Mouse (Mus musculus) testis, postnatal 14 days (tissue): ENCODE data around the gene 4933402D24Rik.

Experiments
- DNase-seq: peaks from one replicate; pipeline ENCODE4 v3.0.0; 2021; ENCODE audit warnings: low spot score

The 4933402D24Rik gene

GRCm38 (mm10) chr1:63769167-63769566, at the start of gene 4933402D24Rik:
Gene 4933402D24Rik (minus strand): TSS chr1:63769267.
- no peak for DNase-seq

- DNase-seq, result no peak
Observed at GRCm38 (mm10) chr1:63808584-63808983, 39.5 kb upstream of the 4933402D24Rik start.

GRCm38 (mm10) chr1:63805095-63805494, 36.0 kb upstream of the 4933402D24Rik start:
- DNase-seq, result no peak

- DNase-seq, result no peak
Observed at GRCm38 (mm10) chr1:63794326-63794725, 25.3 kb upstream of the 4933402D24Rik start.

GRCm38 (mm10) chr1:63776902-63777630, 8.0 kb upstream of the 4933402D24Rik start:
- DNase-seq, result no peak

- no peak for DNase-seq
Observed at GRCm38 (mm10) chr1:63776396-63776795, 7.3 kb upstream of the 4933402D24Rik start.

GRCm38 (mm10) chr1:63770309-63770708, 1.2 kb upstream of the 4933402D24Rik start:
- no peak for DNase-seq

GRCm38 (mm10) chr1:63768112-63768511, 955 bp downstream of the 4933402D24Rik start:
- DNase-seq, result no peak

- no peak for DNase-seq
Observed at GRCm38 (mm10) chr1:63764395-63764794, 4.7 kb downstream of the 4933402D24Rik start.

- no peak for DNase-seq
Observed at GRCm38 (mm10) chr1:63763881-63764386, 5.1 kb downstream of the 4933402D24Rik start.

- DNase-seq, result no peak
Observed at GRCm38 (mm10) chr1:63763212-63763694, 5.8 kb downstream of the 4933402D24Rik start.

- no peak for DNase-seq
Observed at GRCm38 (mm10) chr1:63756005-63756404, 13.1 kb downstream of the 4933402D24Rik start.

- DNase-seq, result peak; percentile 92
Observed at GRCm38 (mm10) chr1:63730240-63730771, 38.8 kb downstream of the 4933402D24Rik start, which contains the start of the genes Mdh1b and Fastkd2. Gene Mdh1b (minus strand): TSS chr1:63730318. Gene Fastkd2 (plus strand): TSS chr1:63730614.

GRCm38 (mm10) chr1:63729796-63730195, 39.3 kb downstream of the 4933402D24Rik start:
- no peak for DNase-seq

- DNase-seq, result no peak
Observed at GRCm38 (mm10) chr1:63720161-63720560, 48.9 kb downstream of the 4933402D24Rik start.

GRCm38 (mm10) chr1:63708876-63709275, 60.2 kb downstream of the 4933402D24Rik start:
- no peak for DNase-seq

GRCm38 (mm10) chr1:63705733-63706132, 63.3 kb downstream of the 4933402D24Rik start:
- DNase-seq, result no peak
